Mouse (Mus musculus) limb, embryonic 12.5 days (tissue): ENCODE data around the gene Tspan32. TPM values are rescaled to one million over a fixed set of nuclear protein-coding genes. Genes with fewer than 3 reads are reported as not detected.

Source experiments
- ATAC-seq: fragments of 200-750 bp; cut with Nextera tagmentation; 2 replicates; pipeline ENCODE4 v1.8.0; 2017; ENCODE audit warnings: low read depth, moderate TSS enrichment; ENCODE audit not compliant: insufficient number of reproducible peaks, insufficient read depth, low FRiP score, low TSS enrichment
- H3K27ac ChIP-seq: fragments of 300-500 bp; sonication (generic); 2 replicates; pipeline ENCODE4 v1.5.1; 2016; ENCODE audit warnings: mild to moderate bottlenecking, moderate library complexity
- H3K27me3 ChIP-seq: fragments of 300-500 bp; sonication (generic); 2 replicates; pipeline ENCODE4 v1.6.1; 2016; ENCODE audit warnings: mild to moderate bottlenecking, moderate library complexity
- H3K36me3 ChIP-seq: fragments of 300-500 bp; sonication (generic); 2 replicates; pipeline ENCODE4 v1.6.1; 2016; ENCODE audit warnings: mild to moderate bottlenecking, moderate library complexity
- H3K4me1 ChIP-seq: fragments of 300-500 bp; sonication (generic); replicated peaks from 2 replicates; pipeline ENCODE4 v1.6.1; 2016
- H3K4me2 ChIP-seq: fragments of 300-500 bp; sonication (generic); 2 replicates; pipeline ENCODE4 v1.6.1; 2016; ENCODE audit warnings: mild to moderate bottlenecking, moderate library complexity
- H3K4me3 ChIP-seq: fragments of 300-500 bp; sonication (generic); replicated peaks from 2 replicates; pipeline ENCODE4 v1.5.1; 2016; ENCODE audit warnings: mild to moderate bottlenecking
- H3K9ac ChIP-seq: fragments of 300-500 bp; sonication (generic); replicated peaks from 2 replicates; pipeline ENCODE4 v1.6.1; 2016; ENCODE audit warnings: mild to moderate bottlenecking, moderate library complexity
- H3K9me3 ChIP-seq: fragments of 300-500 bp; sonication (generic); 2 replicates; pipeline ENCODE4 v1.6.1; 2016; ENCODE audit warnings: mild to moderate bottlenecking, moderate library complexity
- WGBS: fragments of 180-500 bp; shearing (Covaris S2); methylation state at CpG from one replicate; pipeline ENCODE4 v1.1.7; 2016; 5-methylcytosine and 5-hydroxymethylcytosine counted together
- polyA plus RNA-seq: library from polyadenylated mRNA; unstranded; fragments of >200 nt; fragmentation: Nextera tagmentation; extraction: Ambion mirVana; gene quantifications from 2 replicates; pipeline ENCODE4 v1.2.1, GENCODE M21; 2016

Tspan32 gene
- polyA plus RNA-seq, 1 experiment from 2014 or later: 2.2 TPM

- H3K4me3 ChIP-seq: no peak overlapping the region
- H3K27me3 ChIP-seq: no peaks in the 10 kb centered on the region
- H3K4me2 ChIP-seq: no peak overlapping the region
- no peaks in the 10 kb centered on the region for H3K9me3 ChIP-seq
- no peak overlapping the region for H3K9ac ChIP-seq
- no peaks in the 10 kb centered on the region for H3K4me1 ChIP-seq
- WGBS: 82% methylated on average over 3 of the region's 3 CpGs
- no peak overlapping the region for H3K27ac ChIP-seq
- peaks cover 24% of the 10 kb centered on the region for H3K36me3 ChIP-seq
- no peak for ATAC-seq
Observed at GRCm38 (mm10) chr7:143036787-143037186, 31.9 kb downstream of the Tspan32 start.

DNA sequence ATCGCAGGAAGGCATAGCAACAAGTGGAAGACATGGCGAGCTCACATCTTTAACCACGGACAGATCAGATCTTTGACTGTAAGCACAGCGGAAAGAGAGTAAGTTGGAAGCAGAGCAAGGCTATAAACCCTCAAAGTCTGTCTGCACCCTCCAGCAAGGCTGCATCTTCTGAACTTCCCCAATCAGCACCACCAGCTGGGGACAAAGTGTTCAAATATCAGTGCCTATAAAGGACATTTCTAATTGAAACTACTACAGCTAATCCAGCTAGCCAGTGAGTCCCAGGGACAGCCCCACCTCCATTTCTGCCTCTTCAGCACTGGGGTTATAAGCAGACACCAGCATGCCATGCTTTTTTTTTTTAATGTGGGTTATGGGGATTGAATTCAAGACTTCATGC lies 32.5 kb downstream of the Tspan32 start:
- ATAC-seq: no peak
- H3K9me3 ChIP-seq: no peaks in the 10 kb centered on the region
- no peak overlapping the region for H3K4me2 ChIP-seq
- H3K36me3 ChIP-seq: peaks cover 24% of the 10 kb centered on the region
- H3K27ac ChIP-seq: no peak overlapping the region
- no peak overlapping the region for H3K4me3 ChIP-seq
- no peaks in the 10 kb centered on the region for H3K4me1 ChIP-seq
- no peaks in the 10 kb centered on the region for H3K27me3 ChIP-seq
- H3K9ac ChIP-seq: no peak overlapping the region
- 89% methylated on average over 4 of the region's 4 CpGs for WGBS

- Histone ChIP-seq H3K4me3 (no peak overlapping the region), H3K27me3 (no peaks in the 10 kb centered on the region), H3K4me1 (no peaks in the 10 kb centered on the region), H3K9me3 (no peaks in the 10 kb centered on the region), H3K27ac (no peak overlapping the region), H3K4me2 (no peak overlapping the region), H3K36me3 (peaks cover 17% of the 10 kb centered on the region), H3K9ac (no peak overlapping the region)
- ATAC-seq: no peak
- WGBS: 93% methylated on average over 3 of the region's 3 CpGs
Observed at GRCm38 (mm10) chr7:143038174-143038931, 33.5 kb downstream of the Tspan32 start.

- Histone ChIP-seq H3K9ac (no peak overlapping the region), H3K9me3 (no peaks in the 10 kb centered on the region), H3K36me3 (peaks cover 8% of the 10 kb centered on the region; the same call in 1 of the 2 replicates), H3K4me2 (no peak overlapping the region), H3K4me3 (no peak overlapping the region), H3K4me1 (no peaks in the 10 kb centered on the region), H3K27me3 (no peaks in the 10 kb centered on the region), H3K27ac (no peak overlapping the region)
- 89% methylated on average over 3 of the region's 3 CpGs for WGBS
- ATAC-seq: no peak
Observed at GRCm38 (mm10) chr7:143040561-143040960, 35.7 kb downstream of the Tspan32 start.

DNA sequence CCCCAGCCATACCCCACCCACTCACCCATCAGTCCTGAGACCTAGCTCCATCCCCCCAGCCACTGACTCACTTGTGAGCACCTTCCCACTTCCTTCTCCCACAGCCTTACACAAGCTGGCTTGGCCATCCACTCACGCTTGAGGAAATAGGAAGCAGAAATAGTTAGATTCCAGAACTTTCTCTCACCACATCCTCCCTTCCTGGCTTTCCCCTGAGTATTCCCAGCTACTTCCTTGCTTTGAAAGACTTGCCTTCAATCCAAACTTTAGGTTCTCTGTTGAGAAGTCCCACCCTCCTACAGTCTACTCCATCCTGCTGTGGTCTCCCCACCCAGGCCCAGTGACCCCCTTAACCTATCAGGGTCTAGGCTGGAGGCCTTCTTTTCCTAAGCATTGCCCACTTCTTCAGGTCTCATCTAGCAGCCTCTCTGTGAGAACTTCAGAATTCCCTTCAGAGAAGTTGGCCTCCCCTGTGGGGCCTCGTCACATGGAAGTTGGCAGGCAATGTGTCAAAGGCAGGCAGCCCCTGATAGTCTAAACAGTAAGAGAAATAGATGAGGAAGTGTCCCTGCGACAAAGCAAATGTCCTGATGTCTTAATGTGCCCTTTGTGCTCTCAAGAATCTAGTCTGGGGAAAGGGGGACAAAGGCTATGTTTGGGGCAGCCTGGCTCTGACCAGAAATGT lies 36.4 kb downstream of the Tspan32 start:
- Histone ChIP-seq H3K4me1 (no peaks in the 10 kb centered on the region), H3K36me3 (peaks cover 8% of the 10 kb centered on the region; the same call in 1 of the 2 replicates), H3K9me3 (no peaks in the 10 kb centered on the region), H3K27ac (no peak overlapping the region), H3K9ac (no peak overlapping the region), H3K4me2 (no peak overlapping the region), H3K27me3 (no peaks in the 10 kb centered on the region), H3K4me3 (no peak overlapping the region)
- WGBS: 84% methylated on average over 3 of the region's 3 CpGs
- ATAC-seq: no peak

DNA sequence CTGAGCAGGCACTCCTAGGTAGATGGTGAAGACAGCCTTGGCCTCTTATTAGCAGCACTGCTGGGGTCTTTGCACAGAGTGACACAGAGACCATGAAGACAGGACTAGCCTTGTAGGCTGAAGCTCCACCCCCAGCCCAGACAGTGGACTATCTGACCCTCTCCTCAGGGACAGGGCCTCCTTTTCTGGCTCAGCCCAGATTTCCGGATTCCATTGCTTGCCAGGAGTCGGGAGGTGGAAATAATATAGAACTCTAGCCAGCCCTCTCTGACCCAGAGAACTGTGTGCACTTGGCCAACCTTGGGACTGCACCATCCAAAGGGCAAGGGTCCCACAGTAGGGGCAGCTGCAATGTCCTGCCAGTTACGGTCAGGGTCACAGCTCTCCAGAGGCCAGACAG lies 37.2 kb downstream of the Tspan32 start:
- Histone ChIP-seq H3K27me3 (no peaks in the 10 kb centered on the region), H3K4me1 (no peaks in the 10 kb centered on the region), H3K27ac (no peak overlapping the region), H3K4me2 (no peak overlapping the region), H3K36me3 (peaks cover 3% of the 10 kb centered on the region; the same call in 1 of the 2 replicates), H3K9ac (no peak overlapping the region), H3K9me3 (no peaks in the 10 kb centered on the region), H3K4me3 (no peak overlapping the region)
- 77% methylated on average over 3 of the region's 3 CpGs for WGBS
- ATAC-seq: no peak

- H3K9me3 ChIP-seq: no peaks in the 10 kb centered on the region
- no peak overlapping the region for H3K4me2 ChIP-seq
- H3K4me3 ChIP-seq: no peak overlapping the region
- no peaks in the 10 kb centered on the region for H3K27me3 ChIP-seq
- WGBS: 86% methylated on average over 3 of the region's 3 CpGs
- H3K36me3 ChIP-seq: no peaks in the 10 kb centered on the region
- no peak overlapping the region for H3K9ac ChIP-seq
- no peak overlapping the region for H3K27ac ChIP-seq
- no peak for ATAC-seq
- no peaks in the 10 kb centered on the region for H3K4me1 ChIP-seq
Observed at GRCm38 (mm10) chr7:143042897-143043300, 38.1 kb downstream of the Tspan32 start.

- WGBS: 87% methylated on average over 2 of the region's 2 CpGs
- Histone ChIP-seq H3K27ac (no peak overlapping the region), H3K4me2 (no peak overlapping the region), H3K9me3 (no peaks in the 10 kb centered on the region), H3K4me3 (no peak overlapping the region), H3K36me3 (no peaks in the 10 kb centered on the region), H3K27me3 (no peaks in the 10 kb centered on the region), H3K9ac (no peak overlapping the region), H3K4me1 (no peaks in the 10 kb centered on the region)
- ATAC-seq: no peak
Observed at GRCm38 (mm10) chr7:143044049-143044825, 39.4 kb downstream of the Tspan32 start.

- no peaks in the 10 kb centered on the region for H3K36me3 ChIP-seq
- no peak overlapping the region for H3K9ac ChIP-seq
- no peak overlapping the region for H3K27ac ChIP-seq
- no peak overlapping the region for H3K4me3 ChIP-seq
- ATAC-seq: no peak
- H3K9me3 ChIP-seq: no peaks in the 10 kb centered on the region
- no peaks in the 10 kb centered on the region for H3K4me1 ChIP-seq
- H3K4me2 ChIP-seq: no peak overlapping the region
- no peaks in the 10 kb centered on the region for H3K27me3 ChIP-seq
Observed at GRCm38 (mm10) chr7:143044826-143045206, 40.0 kb downstream of the Tspan32 start.

GRCm38 (mm10) chr7:143046358-143046757 lies 41.5 kb downstream of the Tspan32 start:
- Histone ChIP-seq H3K9me3 (no peaks in the 10 kb centered on the region), H3K9ac (no peak overlapping the region), H3K4me2 (no peak overlapping the region), H3K27me3 (no peaks in the 10 kb centered on the region), H3K4me1 (no peaks in the 10 kb centered on the region), H3K4me3 (no peak overlapping the region), H3K36me3 (no peaks in the 10 kb centered on the region), H3K27ac (no peak overlapping the region)
- WGBS: 86% methylated on average over 7 of the region's 7 CpGs
- ATAC-seq: no peak

GRCm38 (mm10) chr7:143049331-143049730 lies 44.5 kb downstream of the Tspan32 start:
- no peak overlapping the region for H3K4me3 ChIP-seq
- peaks cover 13% of the 10 kb centered on the region for H3K4me1 ChIP-seq
- ATAC-seq: no peak
- H3K9me3 ChIP-seq: no peaks in the 10 kb centered on the region
- H3K9ac ChIP-seq: no peak overlapping the region
- no peaks in the 10 kb centered on the region for H3K36me3 ChIP-seq
- H3K27me3 ChIP-seq: no peaks in the 10 kb centered on the region
- no peak overlapping the region for H3K27ac ChIP-seq
- H3K4me2 ChIP-seq: no peak overlapping the region
- 74% methylated on average over 3 of the region's 3 CpGs for WGBS
